Mouse (Mus musculus): ENCODE measurements around the gene 1700013G24Rik.
"Not testable (repeated sequence)": the region's sequence is repeated elsewhere in the genome, so short reads cannot be mapped to it uniquely, and the experiment has no call there.

1700013G24Rik gene

GRCm38 (mm10) chr4:137453234-137453767 lies at the start of gene 1700013G24Rik:
1700013G24Rik (plus strand) TSS chr4:137453284.
- DNase-seq (ENCODE audit: low spot score) = no peak

DNA sequence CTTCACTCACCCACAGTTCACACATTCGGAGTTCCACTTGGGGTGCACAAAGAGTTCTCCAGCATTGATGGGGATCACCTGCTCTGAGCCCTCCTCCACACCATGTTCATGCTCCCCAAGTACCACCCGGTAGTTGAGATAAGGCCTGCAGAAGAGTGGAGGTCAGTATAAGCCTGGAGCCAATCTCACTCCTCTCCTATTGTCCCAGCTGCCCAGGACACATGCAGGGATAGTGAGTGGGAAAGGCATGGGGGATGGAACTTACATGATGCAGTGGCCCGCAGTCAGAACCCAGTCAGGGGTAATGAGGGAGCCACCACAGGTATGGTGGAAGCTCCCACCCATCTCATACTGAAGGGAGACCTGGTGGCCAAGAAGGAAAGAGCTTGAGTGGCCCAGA lies 47.5 kb upstream of the 1700013G24Rik start:
- DNase-seq (ENCODE audit: low spot score) = no peak

- no peak for DNase-seq (ENCODE audit: low spot score)
These were observed 43.4 kb upstream of the 1700013G24Rik start, which contains the start of gene Cela3a for GRCm38 (mm10) chr4:137409691-137410090. Cela3a (minus strand) TSS chr4:137409791.

DNA sequence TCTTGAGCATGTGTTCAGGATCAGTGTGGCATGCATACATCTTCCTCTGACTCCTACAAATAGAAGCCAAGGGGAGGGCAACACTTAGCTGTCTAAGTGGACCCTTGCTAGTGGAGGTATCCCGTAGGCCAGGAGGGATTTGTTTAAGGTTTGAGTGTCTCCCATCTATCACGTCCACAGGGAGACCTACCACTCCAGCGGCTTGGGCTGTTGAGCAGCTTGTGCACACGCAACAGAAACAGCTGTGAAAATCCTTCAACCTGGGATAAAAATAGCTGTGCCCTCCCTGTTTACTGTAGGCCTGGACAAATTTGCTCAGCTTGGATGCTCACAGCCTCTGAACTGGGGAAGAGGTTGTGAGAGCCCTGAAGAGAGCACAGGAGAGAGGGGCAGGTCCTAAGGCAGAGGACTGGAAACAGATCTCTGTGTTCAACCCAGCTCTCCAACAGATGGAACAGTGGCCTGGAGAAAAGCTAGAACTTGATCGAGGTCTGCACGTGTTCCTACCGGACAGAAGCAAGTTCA lies 40.8 kb upstream of the 1700013G24Rik start:
- DNase-seq (ENCODE audit: low spot score) = not testable (repeated sequence)

DNA sequence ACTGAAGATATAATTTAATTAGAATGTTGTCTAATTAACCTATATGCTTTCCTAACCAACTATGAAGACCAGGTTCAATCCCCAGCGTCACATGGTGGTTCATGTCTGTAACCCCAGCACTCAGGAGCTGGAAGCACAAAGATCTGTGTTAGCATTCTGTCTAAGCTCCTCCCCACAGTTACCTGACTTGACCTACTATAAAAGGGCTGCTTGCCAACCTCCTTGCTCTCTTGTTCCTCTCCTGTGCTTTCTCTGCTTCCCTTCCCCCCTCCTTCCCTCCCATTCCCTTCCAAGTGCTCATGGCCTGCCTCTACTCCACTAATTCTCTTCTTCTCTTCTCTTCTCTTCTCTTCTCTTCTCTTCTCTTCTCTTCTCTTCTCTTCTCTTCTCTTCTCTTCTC lies 38.1 kb upstream of the 1700013G24Rik start:
- no peak for DNase-seq (ENCODE audit: low spot score)

DNA sequence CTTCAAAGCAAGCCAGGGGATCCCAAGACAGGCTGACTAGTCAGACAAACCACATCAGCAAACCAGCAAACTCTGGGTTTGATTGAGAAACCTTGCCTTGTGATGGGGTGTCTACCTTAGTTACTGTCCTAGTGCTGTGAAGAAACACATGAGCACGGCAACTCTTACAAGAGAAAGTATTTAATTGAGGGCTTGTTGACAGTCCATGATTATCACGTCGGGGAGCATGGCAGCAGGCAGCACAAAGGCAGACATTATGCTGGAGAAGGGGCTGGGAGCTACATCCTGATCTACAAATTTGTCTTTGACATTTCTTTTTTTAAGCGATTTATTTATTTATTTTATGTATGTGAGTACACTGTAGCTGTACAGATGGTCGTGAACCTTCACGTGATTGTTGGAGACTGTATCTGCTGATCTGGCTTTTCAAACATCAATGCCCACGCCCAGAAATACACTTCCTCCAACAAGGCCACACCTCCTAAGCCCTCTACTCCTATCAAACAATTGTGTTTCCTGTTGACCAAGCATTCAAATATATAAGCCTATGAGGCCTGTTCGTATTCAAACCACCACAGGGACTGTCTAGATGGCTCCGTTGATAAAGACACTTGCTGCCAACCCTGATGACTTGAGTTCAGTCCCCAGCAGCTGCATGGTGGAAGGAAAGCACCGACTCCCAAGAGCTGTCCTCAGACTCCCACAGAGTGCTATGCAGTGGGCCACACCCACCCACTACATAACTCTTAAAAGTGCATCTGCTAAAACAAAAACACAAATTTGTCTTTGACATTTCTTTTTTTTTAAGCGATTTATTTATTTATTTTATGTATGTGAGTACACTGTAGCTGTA lies 35.1 kb upstream of the 1700013G24Rik start:
- DNase-seq (ENCODE audit: low spot score) = no peak

DNA sequence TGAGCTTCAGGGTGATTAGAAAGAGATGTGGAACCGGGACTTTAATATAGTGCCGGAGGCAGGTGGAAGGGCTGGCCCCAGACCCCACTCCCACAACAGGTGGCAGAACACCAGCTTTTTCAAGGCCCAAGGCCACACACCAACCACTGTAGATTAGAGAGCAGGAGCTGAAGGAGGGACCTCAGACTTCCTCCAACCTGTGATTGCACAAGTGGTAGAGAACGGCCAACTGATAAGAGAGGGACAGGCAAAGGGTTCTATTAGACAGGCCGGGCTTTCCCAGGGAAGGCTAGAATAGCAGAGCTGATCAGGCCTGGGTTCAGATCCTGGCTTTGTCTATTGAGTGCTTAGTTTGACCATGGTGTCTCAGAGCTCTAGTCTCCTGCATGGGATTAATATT lies 22.6 kb upstream of the 1700013G24Rik start, which contains the start of gene Cela3b:
TSS of gene Cela3b (minus strand) at position 39 of the 400 bp plus-strand sequence.
- DNase-seq (ENCODE audit: low spot score) = no peak

DNA sequence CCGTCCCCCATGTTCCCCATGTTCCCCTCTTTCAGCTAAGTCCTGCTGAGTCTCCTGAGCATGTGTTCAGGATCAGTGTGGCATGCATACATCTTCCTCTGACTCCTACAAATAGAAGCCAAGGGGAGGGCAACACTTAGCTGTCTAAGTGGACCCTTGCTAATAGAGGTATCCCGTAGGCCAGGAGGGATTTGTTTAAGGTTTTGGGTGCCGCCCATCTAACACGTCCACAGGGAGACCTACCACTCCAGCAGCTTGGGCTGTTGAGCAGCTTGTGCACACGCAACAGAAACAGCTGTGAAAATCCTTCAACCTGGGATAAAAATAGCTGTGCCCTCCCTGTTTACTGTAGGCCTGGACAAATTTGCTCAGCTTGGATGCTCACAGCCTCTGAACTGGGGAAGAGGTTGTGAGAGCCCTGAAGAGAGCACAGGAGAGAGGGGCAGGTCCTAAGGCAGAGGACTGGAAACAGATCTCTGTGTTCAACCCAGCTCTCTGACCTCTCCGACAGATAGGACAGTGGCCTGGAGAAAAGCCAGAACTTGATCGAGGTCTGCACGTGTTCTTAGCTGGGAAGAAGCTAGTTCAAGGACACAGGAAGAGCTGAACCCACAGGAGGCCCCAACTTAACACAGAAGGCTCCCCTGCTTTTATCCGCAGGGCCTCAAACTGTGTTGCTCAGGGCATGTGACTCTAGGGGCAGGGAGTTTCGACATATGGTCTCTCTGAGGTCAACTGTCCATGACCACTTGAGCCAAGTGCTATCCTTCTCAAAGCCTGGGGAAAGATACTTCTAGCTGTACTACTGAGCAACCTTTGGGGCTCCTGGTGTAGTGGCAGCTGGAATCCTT lies 20.2 kb upstream of the 1700013G24Rik start:
- not testable (repeated sequence) for DNase-seq (ENCODE audit: low spot score)

- DNase-seq (ENCODE audit: low spot score) = no peak
These were observed 16.0 kb upstream of the 1700013G24Rik start for GRCm38 (mm10) chr4:137436979-137437669.

- peak; percentile 78 for DNase-seq (ENCODE audit: low spot score)
These were observed 14.2 kb upstream of the 1700013G24Rik start for GRCm38 (mm10) chr4:137438842-137439241.

GRCm38 (mm10) chr4:137441332-137441731 lies 11.8 kb upstream of the 1700013G24Rik start:
- no peak for DNase-seq (ENCODE audit: low spot score)

GRCm38 (mm10) chr4:137443625-137444024 lies 9.5 kb upstream of the 1700013G24Rik start:
- peak; percentile 74 for DNase-seq (ENCODE audit: low spot score)

DNA sequence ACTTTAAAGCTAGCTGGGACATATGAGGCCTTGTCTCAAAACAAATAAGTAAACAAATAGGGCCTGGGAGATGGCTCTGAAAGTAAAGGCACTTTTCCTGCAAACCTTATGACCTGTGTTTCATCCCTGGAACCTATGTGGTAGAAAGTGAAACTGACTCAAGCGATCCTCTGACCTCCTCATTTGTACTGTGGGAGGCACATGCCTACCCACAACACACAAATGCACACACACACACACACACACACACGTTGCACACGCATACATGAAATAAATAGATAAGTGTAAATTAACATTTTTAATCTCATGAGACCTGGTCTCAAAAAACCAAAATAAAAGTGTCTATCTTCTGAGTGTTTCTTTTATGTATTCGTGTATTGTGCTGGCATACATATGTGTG lies 7.2 kb upstream of the 1700013G24Rik start:
- DNase-seq (ENCODE audit: low spot score) = no peak

- DNase-seq (ENCODE audit: low spot score) = peak; percentile 59
These were observed 5.5 kb upstream of the 1700013G24Rik start for GRCm38 (mm10) chr4:137447363-137448196.

- DNase-seq (ENCODE audit: low spot score) = no peak
These were observed 4.9 kb upstream of the 1700013G24Rik start for GRCm38 (mm10) chr4:137448197-137448596.

DNA sequence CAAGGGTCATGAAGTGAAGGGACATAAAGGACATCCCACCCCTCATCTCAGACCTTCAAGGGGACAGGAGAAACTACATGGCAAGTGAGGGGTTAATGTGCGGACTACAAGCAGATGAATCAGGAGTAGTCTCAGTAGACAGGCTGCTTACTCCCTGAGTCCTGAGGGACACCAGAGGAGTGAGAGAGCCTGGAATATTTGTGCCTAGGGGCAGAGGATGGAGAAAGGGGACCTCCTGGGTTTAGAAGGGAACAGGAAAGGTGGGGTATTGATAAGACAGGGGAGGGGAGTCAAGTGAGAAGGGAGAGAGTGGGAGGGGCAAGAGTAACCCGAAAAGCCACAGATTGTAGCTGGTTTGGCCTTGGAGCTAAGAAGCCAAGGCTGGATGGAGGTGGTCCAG lies 4.4 kb upstream of the 1700013G24Rik start:
- no peak for DNase-seq (ENCODE audit: low spot score)

- no peak for DNase-seq (ENCODE audit: low spot score)
These were observed 4.0 kb upstream of the 1700013G24Rik start for GRCm38 (mm10) chr4:137449132-137449531.

DNA sequence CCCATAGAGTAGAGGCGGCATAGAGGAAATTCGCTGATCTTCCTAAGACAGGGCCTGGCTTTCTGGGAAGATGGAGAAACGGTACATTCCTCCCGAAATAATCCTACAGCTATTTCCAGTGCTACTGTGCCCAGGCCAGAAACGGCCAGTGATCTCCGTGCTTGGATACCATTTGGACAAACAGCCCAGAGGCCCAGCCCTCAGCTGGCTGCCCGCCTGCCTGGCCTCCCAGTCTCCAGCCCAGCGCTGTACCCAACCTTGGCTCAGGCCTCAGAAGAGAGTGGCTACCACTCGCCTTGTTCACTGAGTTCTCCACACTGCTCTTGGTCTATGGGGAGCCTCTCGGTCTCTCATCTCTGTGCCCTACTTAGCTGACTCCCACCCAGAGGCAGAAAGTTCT lies 3.4 kb upstream of the 1700013G24Rik start:
- no peak for DNase-seq (ENCODE audit: low spot score)

DNA sequence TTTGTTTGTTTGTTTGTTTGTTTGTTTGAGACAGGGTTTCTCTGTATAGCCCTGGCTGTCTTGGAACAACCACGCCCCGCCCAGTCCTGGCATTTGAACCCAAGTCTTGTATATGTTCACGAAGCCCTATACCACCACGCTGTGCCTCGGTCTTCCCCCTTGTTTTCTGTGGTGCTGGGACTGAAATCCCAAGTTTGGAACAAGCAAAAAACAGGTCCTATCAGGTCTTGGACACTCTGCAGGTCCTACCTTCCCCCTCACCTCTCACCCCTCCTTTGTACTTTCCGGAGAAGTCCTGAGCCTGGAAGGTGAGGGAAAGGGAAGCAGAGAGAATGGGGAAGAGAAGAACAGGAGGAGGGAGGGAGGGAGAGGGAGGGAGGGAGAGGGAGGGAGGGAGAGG lies 894 bp upstream of the 1700013G24Rik start:
- DNase-seq (ENCODE audit: low spot score) = no peak

DNA sequence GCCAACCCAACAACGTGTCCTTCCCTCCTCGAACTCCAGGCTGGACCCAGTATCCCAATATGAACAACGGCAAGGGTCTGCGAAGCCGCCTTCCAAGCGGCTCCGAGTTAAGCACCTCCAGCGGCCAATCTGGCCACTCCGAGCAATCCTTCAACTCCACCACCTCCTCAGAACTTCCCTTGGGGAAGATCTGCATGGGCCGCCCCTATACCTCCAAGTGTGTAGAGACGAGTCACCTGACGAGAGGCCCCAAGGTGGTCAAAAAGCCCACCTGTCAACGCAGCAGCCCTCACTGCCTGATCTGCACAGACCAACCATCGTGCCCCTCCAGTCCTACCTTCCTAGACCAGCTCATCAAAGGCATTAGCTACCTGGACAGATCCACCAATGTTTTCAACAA lies 1.5 kb downstream of the 1700013G24Rik start:
- no peak for DNase-seq (ENCODE audit: low spot score)

DNA sequence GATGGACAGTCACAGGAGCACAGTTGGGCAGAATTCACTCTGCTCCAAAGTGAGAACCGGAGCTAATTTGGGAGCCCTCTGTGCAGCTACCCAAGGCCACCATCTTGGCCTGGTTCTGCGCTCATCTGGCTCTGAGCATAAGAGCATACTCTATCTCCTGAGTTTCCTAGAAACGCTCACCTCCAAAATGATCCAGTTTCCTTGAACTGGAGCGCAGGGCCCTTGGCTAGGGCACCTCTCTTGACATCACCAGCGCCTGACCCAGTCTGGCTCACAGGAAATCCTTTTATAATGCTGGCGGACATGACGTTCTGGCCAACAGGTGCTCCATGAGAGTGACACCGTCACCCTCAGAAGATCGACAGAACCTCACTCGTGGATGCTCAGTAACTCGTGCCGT lies 3.5 kb downstream of the 1700013G24Rik start:
- no peak for DNase-seq (ENCODE audit: low spot score)

Data from c-Kit-positive CD71-positive TER-119-positive erythroid progenitor cells, embryonic 14.5 days (primary cell).